Mouse (Mus musculus) intestine, postnatal 0 days (tissue): ENCODE results near the gene Pla2g4b. TPM values are rescaled to one million over a fixed set of nuclear protein-coding genes. Genes with fewer than 3 reads are reported as not detected.

Experiments used
- ATAC-seq: fragments of 200-750 bp; cut with Nextera tagmentation; 2 replicates; pipeline ENCODE4 v1.8.0; 2017; ENCODE audit warnings: mild to moderate bottlenecking, moderate TSS enrichment, moderate library complexity
- H3K27ac ChIP-seq: fragments of 300-500 bp; sonication (generic); 2 replicates; pipeline ENCODE4 v1.5.1; 2014; ENCODE audit warnings: mild to moderate bottlenecking, low read depth, low read length, moderate library complexity
- H3K27me3 ChIP-seq: fragments of 300-500 bp; sonication (generic); replicated peaks from 2 replicates; pipeline ENCODE4 v1.6.1; 2014; ENCODE audit warnings: low read length, mixed read lengths; ENCODE audit not compliant: control insufficient read depth, insufficient read depth
- H3K36me3 ChIP-seq: fragments of 300-500 bp; sonication (generic); 2 replicates; pipeline ENCODE4 v1.6.1; 2014; ENCODE audit warnings: mild to moderate bottlenecking, moderate library complexity; ENCODE audit not compliant: control insufficient read depth, insufficient read depth
- H3K4me1 ChIP-seq: fragments of 300-500 bp; sonication (generic); replicated peaks from 2 replicates; pipeline ENCODE4 v1.6.1; 2014; ENCODE audit warnings: antibody characterized with exemption, low read length, mixed read lengths; ENCODE audit not compliant: control insufficient read depth, insufficient read depth
- H3K4me2 ChIP-seq: fragments of 300-500 bp; sonication (generic); replicated peaks from 2 replicates; pipeline ENCODE4 v1.6.1; 2014; ENCODE audit warnings: low read depth, mild to moderate bottlenecking, moderate library complexity
- H3K4me3 ChIP-seq: fragments of 300-500 bp; sonication (generic); 2 replicates; pipeline ENCODE4 v1.5.1; 2014; ENCODE audit warnings: low read depth, low read length
- H3K9ac ChIP-seq: fragments of 300-500 bp; sonication (generic); 2 replicates; pipeline ENCODE4 v1.6.1; 2014; ENCODE audit warnings: mild to moderate bottlenecking, low read depth, low read length
- H3K9me3 ChIP-seq: fragments of 300-500 bp; sonication (generic); 2 replicates; pipeline ENCODE4 v1.6.1; 2016; ENCODE audit warnings: mixed run types; ENCODE audit not compliant: control insufficient read depth
- CTCF ChIP-seq: sonication (generic); IDR thresholded peaks from 2 replicates; pipeline ENCODE4 v1.5.1; 2016; ENCODE audit warnings: low read depth, mild to moderate bottlenecking, control low read depth, antibody characterized with exemption, moderate library complexity
- WGBS: fragments of 180-500 bp; shearing (Covaris S2); extraction: QIAGEN DNeasy Blood & Tissue Kit; methylation state at CpG from one replicate; pipeline ENCODE4 v1.1.7; 2014; 5-methylcytosine and 5-hydroxymethylcytosine counted together
- polyA plus RNA-seq: library from polyadenylated mRNA; unstranded; fragments of >200 nt; fragmentation: Nextera tagmentation; extraction: Ambion mirVana; gene quantifications from 2 replicates; pipeline ENCODE4 v1.2.1, GENCODE M21; 2015

Gene Pla2g4b
- polyA plus RNA-seq, 1 experiment from 2014 or later: 0.99 TPM

GRCm38 (mm10) chr2:120000882-120001584 lies 32.2 kb upstream of the Pla2g4b start:
- H3K9me3 ChIP-seq: no peaks in the 10 kb centered on the region
- no peak for ATAC-seq
- WGBS: 66% methylated on average over 3 of the region's 3 CpGs
- no peak overlapping the region for H3K4me2 ChIP-seq
- H3K4me3 ChIP-seq: no peak overlapping the region
- H3K4me1 ChIP-seq: peaks cover 5% of the 10 kb centered on the region; the same call in 1 of the 2 replicates
- 0 out of 2 replicates have a peak, but pooled peaks cover 5% of the 10 kb centered on the region for H3K36me3 ChIP-seq
- H3K9ac ChIP-seq: no peak overlapping the region
- no peaks in the 10 kb centered on the region for H3K27me3 ChIP-seq
- no peak overlapping the region for H3K27ac ChIP-seq
- no peak for TF ChIP-seq CTCF

GRCm38 (mm10) chr2:120001956-120002355 lies 31.3 kb upstream of the Pla2g4b start:
- H3K27ac ChIP-seq: no peak overlapping the region
- 74% methylated on average over 4 of the region's 4 CpGs for WGBS
- ATAC-seq: no peak
- no peak overlapping the region for H3K9ac ChIP-seq
- H3K4me1 ChIP-seq: peaks cover 5% of the 10 kb centered on the region; the same call in 1 of the 2 replicates
- 0 out of 2 replicates have a peak, but pooled peaks cover 5% of the 10 kb centered on the region for H3K36me3 ChIP-seq
- no peak overlapping the region for H3K4me2 ChIP-seq
- no peaks in the 10 kb centered on the region for H3K9me3 ChIP-seq
- TF ChIP-seq CTCF: no peak
- no peak overlapping the region for H3K4me3 ChIP-seq
- H3K27me3 ChIP-seq: no peaks in the 10 kb centered on the region

- no peak overlapping the region for H3K27ac ChIP-seq
- 89% methylated on average over 2 of the region's 2 CpGs for WGBS
- H3K36me3 ChIP-seq: 0 out of 2 replicates have a peak, but pooled peaks cover 5% of the 10 kb centered on the region
- H3K9ac ChIP-seq: no peak overlapping the region
- TF ChIP-seq CTCF: no peak
- no peaks in the 10 kb centered on the region for H3K4me1 ChIP-seq
- ATAC-seq: no peak
- no peaks in the 10 kb centered on the region for H3K9me3 ChIP-seq
- no peak overlapping the region for H3K4me3 ChIP-seq
- no peak overlapping the region for H3K4me2 ChIP-seq
- H3K27me3 ChIP-seq: no peaks in the 10 kb centered on the region
Observed at GRCm38 (mm10) chr2:120003970-120004369, 29.2 kb upstream of the Pla2g4b start.

GRCm38 (mm10) chr2:120006696-120007095 lies 26.5 kb upstream of the Pla2g4b start:
- no peak overlapping the region for H3K4me2 ChIP-seq
- no peaks in the 10 kb centered on the region for H3K27me3 ChIP-seq
- H3K36me3 ChIP-seq: no peaks in the 10 kb centered on the region
- no peak for ATAC-seq
- no peak overlapping the region for H3K4me3 ChIP-seq
- no peaks in the 10 kb centered on the region for H3K9me3 ChIP-seq
- WGBS: 91% methylated on average over 7 of the region's 7 CpGs
- no peak overlapping the region for H3K27ac ChIP-seq
- no peaks in the 10 kb centered on the region for H3K4me1 ChIP-seq
- no peak overlapping the region for H3K9ac ChIP-seq
- no peak for TF ChIP-seq CTCF

DNA sequence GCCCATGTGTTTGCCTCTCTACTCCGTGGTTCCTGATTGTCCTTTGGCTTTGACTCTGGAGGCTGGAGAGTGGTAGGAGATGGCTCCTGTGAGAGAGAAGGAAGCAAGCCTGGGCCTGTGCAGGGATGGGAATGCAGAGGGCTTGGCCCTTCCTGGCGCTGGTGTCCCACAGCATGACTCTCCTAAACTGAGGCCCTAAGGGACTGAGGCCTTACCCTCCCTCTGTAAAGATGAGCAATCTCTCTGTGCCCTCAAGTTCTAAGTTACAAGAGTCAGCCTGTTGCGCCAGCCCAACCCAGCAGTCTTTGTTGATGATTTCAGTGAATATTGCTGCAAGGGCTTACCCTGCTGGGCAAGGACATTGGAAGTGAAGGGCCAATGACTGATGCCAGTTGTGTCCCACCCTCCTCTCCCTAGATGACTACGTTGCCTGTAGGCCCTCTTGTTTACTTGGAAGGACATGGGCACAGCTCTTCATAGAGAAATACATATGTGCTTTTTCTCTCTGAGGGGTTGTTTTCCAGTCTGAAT lies 25.5 kb upstream of the Pla2g4b start:
- no peak for TF ChIP-seq CTCF
- no peak overlapping the region for H3K9ac ChIP-seq
- H3K27ac ChIP-seq: no peak overlapping the region
- ATAC-seq: no peak
- peaks cover 5% of the 10 kb centered on the region; the same call in 1 of the 2 replicates for H3K36me3 ChIP-seq
- no peak overlapping the region for H3K4me3 ChIP-seq
- no peaks in the 10 kb centered on the region for H3K4me1 ChIP-seq
- no peaks in the 10 kb centered on the region for H3K9me3 ChIP-seq
- 75% methylated on average over 4 of the region's 4 CpGs for WGBS
- no peaks in the 10 kb centered on the region for H3K27me3 ChIP-seq
- H3K4me2 ChIP-seq: no peak overlapping the region

DNA sequence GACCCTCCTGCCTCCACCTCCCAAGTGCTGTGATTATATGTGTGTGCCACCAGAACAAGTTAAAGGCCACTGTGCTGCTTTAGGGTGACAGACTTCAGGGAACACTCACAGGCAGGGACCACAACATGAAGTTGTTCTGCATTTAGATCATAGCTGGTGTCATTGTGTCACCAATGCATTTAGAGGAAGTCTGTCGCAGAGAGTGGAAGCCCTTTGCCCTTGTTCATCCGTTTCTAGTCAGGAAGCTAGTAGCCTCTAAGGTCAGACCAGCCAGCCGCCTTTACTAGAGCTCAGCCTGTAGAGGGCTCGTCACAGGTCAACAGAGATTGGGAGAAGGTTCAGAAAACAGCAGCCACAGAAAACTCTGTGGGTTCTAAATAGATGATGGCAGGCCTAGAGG lies 24.5 kb upstream of the Pla2g4b start:
- no peaks in the 10 kb centered on the region for H3K4me1 ChIP-seq
- no peaks in the 10 kb centered on the region for H3K27me3 ChIP-seq
- no peaks in the 10 kb centered on the region for H3K9me3 ChIP-seq
- WGBS: 55% methylated on average over 4 of the region's 4 CpGs
- peaks cover 14% of the 10 kb centered on the region; the same call in 1 of the 2 replicates for H3K36me3 ChIP-seq
- no peak overlapping the region for H3K4me3 ChIP-seq
- H3K9ac ChIP-seq: no peak overlapping the region
- ATAC-seq: no peak
- no peak overlapping the region for H3K27ac ChIP-seq
- 0 out of 2 replicates have a peak, but pooled peaks have one; percentile 5 for TF ChIP-seq CTCF
- no peak overlapping the region for H3K4me2 ChIP-seq
